Mouse (Mus musculus) gastrocnemius, postnatal 4 days (tissue): ENCODE measurements around the gene Fgf6. TPM values are rescaled to one million over a fixed set of nuclear protein-coding genes. Genes with fewer than 3 reads are reported as not detected.

Source experiments
- DNase-seq, 2 experiments: peaks; one replicate each; pipeline ENCODE4 v3.0.0; 2021 to 2022; ENCODE audit warnings: low spot score in 2 of 2, mixed read lengths in 2 of 2
- long read RNA-seq, 2 experiments: library from polyadenylated mRNA; stranded (forward); transcript quantifications; one replicate each; pipeline ENCODE4 v2.0.0; 2021
- total RNA-seq, 2 experiments: library from RNA; stranded (reverse); gene quantifications; 2 replicates each; pipeline ENCODE4 v1.2.3; 2021

The Fgf6 gene
- 1 to 10 TPM; 8.2 to 9.7 TPM for total RNA-seq
- long read RNA-seq, experiment 1, full-length matches to known transcripts, result 10 of 13 reads
- long read RNA-seq, experiment 1, partial matches to known transcripts, result 0 of 13 reads
- long read RNA-seq, experiment 1, other reads (novel, unspliced or antisense), result 3 of 13 reads
- long read RNA-seq, experiment 2, full-length matches to known transcripts, result 7 of 8 reads
- long read RNA-seq, experiment 2, partial matches to known transcripts, result 0 of 8 reads
- long read RNA-seq, experiment 2, other reads (novel, unspliced or antisense), result 1 of 8 reads

DNA sequence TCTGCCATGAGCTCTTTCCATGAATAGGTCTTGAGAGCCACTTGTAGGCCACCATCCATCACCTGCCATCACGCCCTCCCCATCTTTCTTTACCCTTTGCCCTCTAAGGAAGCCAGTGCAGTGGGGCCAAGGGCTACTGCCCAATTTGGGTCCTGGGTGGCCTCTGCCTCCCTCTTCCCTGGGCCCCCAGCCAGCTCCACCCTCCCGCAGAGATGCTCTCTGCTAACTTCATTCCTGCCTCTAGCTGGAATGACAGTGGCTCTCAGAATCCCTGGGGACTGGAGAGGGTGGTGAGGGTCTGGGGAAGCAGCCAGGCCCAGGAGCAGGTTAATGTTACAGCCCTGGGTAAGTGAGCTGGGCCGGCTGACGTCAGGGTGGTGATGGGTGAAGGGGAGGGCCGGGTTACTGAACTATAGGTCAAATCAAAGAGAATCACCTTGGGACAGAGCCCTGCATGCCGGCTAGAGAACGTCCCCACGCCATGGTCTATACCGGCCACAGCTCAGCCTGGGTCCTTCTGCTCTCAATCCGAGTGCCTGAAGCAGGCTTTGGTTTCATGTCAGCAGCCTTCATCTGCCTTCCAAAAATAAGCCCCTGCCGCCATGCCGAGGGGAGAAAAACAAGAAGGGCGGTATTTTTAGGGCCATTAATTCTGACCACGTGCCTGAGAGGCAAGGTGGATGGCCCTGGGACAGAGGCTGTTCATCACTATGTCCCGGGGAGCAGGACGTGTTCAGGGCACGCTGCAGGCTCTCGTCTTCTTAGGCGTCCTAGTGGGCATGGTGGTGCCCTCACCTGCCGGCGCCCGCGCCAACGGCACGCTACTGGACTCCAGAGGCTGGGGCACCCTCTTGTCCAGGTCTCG, at the start of gene Fgf6:
Gene Fgf6 (plus strand): TSS at position 681 of the 865 bp plus-strand sequence.
- DNase-seq, result no peak

DNA sequence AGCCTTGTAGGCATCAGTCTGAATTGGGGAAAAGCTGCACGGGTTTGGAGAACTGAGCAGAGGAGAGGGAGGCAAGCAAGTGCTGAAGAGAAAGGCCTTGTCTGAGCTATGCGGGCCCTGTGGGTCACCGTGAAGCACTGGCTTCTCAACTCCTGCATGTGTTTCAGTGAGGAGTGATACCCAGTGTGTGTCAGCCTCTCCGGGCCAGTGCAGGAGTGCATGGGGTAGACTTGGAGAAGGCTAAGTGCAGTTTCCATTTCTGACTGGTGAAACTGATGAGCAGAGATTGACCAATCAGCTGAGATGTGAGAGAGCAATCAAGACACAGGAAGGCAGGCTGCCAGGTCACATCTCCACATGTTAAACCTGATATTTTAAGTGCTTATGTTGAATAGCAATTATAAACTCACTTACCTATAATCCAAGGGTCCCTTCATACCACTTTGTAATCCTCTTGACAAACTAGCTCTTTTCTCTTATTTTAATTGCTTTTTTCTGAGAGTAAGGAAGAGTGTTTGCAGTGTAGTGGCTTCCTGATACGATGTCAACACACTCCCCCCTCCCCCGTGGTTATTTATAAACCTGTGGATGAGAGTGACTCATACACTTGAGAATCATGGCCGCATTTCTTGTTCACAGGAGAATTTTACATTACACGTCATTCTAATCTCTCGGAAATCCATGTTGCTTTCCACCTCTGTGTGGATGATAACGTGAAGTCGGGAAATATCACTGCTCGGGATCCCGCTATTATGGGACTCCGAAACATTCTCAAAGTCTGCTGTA, 49.0 kb upstream of the Fgf6 start:
- DNase-seq, result no peak

DNA sequence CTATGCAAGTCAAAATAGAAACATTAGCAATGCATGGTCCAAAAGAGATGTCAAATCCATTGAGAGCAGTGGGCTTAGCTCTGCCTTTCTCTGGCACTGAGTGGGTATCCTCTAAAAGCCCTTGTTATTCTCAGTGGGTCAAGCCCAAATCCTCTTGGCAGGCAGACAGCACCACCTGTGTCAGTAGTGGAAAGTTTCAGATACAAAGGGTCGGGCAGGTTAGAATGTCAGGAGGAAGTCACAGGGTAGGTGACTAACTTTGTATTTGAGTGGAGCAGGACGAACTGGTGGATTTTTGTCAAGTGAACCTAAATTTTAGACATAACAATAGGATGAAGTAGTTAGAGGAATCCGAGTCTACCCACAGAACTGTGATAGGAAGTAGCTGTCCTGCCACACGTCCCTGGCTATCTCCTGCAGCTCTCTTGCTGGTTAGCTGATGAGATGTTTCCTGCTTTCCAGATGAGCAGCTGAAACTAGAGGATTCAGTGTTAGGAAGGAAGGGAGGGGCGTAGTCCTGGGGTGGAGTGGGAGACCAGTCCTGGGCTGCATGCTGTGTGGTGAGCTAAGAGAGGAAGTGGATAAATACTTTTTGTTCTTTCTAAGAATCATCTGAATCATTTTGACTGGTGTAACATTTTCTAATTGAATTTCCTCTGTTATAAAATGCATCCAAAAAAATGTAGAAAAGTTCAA, 33.7 kb upstream of the Fgf6 start:
- DNase-seq, result no peak

DNA sequence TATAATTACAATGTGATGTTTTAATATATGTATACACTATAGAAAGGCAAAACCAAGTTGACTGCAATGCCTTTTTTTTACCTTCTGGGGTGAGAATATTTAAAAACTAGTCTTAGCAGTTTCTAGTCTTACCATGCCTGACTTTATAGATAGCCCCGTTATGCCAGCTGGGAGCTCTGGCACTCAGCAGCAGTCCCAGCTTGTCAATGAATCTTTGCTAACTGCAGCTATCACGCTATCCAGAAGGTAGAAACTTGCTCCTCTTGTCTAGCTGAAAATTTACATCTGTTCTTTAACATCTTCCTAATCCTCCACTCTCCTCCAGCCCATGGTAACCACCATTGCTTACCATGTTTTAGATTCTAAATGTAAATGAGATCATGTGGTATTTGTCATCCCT, 21.7 kb upstream of the Fgf6 start:
- no peak for DNase-seq

DNA sequence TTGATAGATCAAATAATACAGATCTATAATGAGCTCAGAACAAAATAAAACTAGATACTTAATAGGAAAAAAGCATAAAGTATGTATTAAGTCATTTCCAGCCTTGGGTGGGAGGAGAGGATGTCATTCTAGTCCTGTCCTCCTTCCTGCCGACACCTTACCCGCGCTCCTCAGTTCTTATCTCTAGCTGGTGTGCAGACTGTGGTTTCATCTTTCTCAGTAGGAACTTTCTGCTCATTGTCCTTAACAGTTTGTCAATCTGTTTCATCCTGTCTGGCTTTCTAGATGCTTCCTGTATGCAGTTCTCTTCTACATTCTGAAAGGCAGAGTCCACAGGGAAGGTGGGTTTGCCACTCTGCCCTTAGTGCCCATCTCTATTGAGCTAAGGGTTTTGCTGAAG, 19.9 kb upstream of the Fgf6 start:
- no peak for DNase-seq

DNA sequence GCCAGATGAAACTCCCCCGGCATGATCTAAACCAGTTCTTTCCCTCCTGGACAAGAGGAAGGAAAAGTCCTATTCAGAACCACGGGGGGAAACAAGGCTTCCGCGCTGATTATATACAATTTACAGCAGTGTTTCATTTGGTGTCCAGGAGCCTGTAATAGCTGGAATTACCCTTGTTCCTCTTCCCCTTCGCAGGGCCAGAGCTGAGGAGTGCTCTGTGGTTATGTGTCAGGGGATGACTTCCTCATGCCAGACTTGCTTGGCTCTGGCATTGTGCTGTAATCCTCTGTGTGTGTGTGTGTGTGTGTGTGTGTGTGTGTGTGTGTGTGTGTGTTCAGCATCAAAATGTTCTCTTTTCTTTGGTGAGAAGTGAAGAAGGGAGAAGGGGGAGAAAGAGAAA, 19.0 kb upstream of the Fgf6 start:
- no peak for DNase-seq

DNA sequence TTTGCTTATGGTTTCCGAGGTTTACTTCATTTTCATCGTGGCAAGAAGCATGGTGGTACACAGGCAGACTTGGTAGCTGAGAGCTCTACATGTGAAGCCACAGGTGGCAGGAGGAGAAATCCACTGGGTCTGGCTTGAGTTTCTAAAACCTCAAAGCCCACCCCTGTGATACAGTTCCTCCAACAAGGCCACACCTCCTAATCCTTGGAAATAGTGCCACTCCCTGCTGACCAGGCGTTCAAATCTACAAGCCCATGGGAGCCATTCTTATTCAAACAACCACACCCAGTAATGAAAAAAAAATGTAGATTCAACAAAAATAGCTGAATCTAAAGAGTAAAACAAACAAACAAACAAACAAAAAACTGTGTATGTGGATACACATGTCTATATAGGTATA, 9.7 kb upstream of the Fgf6 start:
- no peak for DNase-seq

DNA sequence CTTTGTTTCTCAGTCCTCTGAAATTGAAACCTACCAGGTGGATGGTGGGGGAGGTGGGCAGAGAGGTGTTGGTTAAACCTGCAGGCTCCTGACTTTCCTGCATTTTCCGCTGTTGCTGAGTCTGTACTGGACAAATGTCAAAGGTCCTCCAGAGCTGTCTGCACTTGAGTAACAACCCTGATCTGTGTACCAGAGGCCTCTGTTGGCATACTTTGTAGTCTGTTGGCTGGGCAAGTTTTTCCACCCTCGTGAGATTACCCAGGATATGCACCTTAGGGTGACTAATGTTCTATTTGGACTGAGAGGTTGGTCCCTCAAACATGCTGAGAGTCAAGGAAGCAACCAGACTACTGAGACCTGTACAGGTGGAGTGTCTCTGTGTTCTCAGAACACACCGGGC, 8.8 kb upstream of the Fgf6 start:
- DNase-seq, result no peak

DNA sequence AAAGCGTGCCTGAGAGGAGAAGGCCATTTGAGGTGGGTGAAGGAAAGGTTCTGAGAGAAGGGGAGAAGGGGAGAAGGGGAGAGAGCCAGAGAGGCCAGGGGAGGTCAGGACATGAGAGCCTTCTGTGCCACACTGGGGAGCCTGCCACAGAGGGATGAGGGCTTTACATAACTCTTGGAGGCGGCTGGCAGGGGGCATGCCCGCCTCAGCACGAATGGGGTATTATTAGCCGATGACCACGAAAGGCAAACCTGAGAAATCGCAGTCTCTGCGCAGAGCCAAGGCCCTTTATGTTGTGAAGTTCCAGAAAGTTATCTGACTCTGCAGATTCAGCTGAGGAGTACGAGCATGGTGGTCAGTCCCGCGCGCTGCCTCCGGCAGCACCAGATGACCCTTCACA, 5.4 kb upstream of the Fgf6 start:
- no peak for DNase-seq

DNA sequence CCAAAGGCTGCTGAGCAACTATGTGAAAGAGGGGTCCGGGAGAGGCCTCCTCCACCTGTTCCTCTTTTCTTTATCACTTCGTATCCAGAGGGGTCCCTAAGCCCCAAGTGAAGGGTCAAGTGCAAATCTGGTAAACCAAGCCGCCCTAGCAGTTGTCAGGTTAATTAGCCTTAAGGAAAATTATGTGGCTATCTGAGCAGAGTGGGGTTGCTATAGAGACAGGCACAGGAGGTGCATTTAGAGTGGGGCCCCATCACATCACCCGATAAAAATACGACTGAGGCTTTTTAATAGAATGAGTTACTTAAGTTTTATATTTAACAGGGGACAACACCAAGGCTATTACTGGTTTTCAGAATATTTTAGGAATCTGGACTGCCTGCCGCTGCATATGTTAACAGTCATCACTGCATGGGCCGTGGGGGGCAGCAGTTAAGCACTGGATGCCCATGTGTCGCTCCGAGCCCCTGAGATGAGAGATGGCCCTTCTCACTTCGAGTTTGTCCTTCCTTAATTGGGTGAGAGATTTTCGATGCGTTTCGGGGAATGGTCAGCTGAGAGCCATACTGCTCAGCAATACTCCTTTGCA, 3.3 kb upstream of the Fgf6 start:
- DNase-seq, result no peak

DNA sequence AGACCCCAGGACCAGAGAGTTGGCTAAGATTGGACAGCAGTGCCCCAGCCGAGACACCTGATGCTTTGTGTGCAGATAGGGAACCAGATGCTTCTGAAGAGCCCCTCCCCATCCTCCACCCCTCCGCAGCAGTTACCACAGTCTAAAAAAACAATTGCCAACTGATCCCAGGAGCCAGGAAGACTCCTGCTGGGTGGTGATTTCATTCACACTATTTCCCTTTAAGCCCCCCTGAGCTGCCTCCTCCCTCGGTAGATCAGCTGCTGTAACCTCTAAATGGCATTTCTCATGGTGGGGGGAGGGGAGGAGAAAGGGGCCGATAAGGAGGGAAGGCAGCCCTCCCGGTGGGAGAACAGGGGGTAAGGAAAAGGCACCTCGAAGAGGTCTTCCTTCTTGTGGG, 3.9 kb downstream of the Fgf6 start:
- no peak for DNase-seq

DNA sequence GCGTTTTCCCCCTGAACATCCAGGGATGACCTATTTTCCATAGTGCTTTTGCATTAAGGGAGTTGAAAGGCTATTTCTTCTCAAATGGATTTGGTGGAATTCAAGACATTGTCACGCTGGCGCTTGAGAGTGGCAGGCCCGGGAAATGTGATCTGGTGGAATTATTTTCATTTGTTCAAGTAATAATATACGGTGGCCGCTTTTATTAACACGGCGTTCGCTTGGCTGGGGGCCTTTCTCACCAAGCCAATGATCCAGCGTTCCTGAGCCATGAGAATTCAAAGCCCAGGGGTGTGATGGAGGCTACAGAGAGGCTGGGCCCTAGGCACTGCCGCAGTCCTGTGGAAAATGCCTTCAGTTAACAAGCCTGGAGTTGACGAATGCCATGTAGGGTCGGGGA, 5.0 kb downstream of the Fgf6 start:
- DNase-seq, result no peak

DNA sequence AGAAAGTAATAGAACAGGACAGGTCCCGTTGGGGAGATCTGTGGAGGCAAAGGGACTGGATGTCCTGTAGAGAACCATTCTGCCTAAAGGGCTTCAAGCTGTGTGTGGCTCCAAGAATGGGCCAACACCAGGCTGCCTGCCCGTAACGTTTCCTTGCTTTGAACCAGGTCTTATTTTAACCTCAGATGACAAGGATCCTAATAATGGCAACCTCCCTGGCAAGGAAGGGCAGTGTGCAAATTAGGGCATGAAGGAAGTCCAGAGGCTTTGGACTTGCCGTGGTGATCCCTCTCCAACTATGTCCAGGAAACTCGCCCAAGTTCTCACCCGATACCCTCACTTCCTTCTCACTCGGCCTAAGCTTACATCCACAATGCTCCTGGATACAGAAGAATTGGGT, 9.4 kb downstream of the Fgf6 start:
- DNase-seq, result no peak

DNA sequence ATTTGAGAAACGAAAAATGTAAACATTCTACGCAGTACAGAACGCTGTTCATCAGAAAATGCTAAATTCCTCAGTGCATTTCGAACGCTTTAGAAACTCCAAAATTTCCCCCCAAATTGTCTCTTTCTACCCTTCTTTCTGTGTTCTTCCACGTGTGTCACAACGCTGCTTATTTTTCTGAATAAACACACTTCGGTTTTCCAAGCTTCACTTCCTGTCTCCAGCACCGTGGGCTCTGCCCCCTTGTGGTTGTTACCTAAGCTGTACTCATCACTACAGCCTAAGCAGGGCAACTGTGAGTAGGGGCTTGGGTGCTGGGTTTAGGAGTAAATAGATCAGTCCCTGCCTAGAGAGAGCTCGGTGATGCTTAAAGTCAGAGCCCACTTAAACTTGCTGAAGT, 19.4 kb downstream of the Fgf6 start:
- no peak for DNase-seq

DNA sequence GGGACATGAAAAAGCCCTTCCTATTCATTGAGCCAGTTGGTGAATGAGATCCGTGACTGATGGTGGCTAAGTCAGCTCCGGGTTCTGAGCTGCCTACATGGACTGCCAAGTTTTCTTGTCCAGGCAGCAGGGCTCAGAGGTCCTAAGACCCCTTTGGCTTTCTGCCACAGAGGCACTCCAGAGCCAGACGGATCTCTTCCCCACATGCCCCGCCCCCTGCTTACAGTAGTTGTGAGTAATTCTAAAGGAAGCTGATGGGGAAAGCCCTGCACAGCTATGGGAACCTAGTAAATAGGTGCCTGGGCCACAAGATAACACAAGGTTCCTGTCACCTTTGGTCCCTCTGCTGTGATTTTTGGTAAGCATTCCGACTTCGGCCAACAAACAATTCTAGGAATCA, 29.5 kb downstream of the Fgf6 start:
- DNase-seq, result peak in 1 of 2 experiments; percentile 45

DNA sequence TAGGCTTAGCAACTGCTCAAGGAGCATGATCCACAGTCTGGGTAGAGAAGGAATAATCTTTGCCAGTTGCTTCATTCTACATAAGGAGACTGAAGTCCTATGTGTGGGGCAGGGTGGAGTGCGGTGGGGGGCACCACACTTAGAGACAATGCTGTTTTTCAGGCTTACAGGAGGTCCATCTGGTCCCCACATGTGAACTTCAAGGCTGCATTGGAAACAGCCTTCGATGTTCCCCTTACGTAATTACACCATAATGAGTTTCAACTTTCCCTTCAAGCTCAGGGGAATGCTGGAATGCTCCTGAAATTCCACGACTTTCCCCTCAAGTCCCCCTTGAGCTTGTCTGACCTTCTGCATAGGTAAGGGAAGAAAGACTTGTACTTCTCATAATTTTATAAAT, 35.5 kb downstream of the Fgf6 start:
- no peak for DNase-seq

DNA sequence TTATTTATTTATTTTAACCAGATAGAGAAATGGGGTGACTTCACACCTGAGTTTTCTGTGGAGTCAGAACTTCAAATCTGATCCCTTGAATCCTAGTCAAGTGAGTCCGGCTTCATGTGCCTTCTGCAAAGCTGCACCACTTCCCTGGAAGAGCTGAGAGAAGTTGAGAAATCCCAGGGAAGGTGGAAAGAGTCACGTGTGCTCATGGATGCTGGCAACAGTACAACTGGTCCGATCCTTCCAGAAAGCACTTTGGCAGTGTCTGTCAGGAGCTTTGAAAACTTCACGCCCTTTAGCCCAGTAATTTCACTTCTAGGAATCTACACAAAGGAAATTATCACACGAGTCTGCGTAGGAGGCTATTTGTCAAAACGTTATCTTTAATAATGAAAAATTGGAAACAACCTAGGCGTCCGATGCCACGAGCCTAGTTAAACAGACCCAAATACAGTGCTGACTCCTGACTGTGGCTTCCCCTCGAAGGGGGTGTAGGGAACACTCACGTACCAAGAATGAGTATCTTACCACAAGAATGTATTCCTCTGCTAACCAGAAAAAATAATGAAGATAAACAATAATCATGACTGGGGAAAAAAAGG, 41.7 kb downstream of the Fgf6 start:
- no peak for DNase-seq

DNA sequence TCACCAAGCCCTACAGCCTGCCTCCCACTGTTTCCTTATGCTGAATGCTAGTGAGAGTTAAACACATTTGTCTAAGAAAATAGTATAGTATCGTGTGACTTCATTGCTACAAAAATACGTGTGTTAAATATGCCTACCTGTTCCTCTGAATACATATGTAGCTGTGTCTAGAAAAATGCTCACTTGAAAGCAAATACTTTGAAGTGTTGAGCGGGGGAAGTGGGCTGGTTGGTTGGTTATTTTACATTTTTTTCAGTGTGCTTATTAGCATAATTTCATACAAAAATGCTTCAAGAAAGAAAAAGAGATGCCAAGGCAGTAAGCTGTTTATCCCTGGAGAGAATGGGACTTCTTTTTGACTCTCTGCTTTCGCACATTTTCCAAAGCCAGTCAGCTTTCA, 44.6 kb downstream of the Fgf6 start:
- DNase-seq, result no peak

DNA sequence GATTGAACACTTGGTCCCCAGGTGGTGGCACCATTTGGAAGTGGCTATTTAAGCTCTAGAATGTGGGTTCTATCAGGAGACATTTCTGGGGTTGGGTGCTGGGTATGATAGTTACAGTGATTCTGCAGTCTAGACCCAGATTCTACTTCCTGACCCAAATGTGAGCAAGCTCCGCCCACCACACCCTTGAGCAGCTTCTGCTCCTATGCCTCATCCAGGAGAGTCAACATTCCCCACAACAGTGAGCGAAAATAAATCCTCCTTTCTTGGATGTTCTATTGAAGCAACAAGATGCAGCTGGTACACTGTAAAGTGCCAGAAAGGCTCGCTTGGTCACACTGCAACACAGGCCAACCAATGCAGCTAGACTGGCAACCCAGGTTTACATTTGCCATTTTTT, 48.5 kb downstream of the Fgf6 start:
- no peak for DNase-seq

DNA sequence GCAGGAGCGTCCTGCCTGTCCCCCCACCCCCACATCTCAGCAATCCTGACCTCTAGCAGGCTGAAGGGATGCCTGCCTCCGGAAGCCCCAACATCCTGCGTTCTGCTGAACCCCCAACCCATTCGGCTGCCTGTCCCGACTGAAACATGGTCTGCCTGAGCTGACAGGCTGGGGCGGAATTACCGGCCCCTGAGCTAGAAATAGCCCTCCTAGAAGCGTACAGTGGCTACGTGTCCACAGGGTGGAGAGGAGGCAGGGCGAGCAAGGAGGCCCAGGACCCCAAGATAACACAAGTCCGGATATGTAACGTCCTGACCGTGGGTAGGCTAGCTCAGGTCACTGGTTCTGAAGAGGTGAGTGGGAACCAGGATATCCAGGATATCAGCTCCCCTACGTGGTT, 49.4 kb downstream of the Fgf6 start:
- DNase-seq, result no peak

DNA sequence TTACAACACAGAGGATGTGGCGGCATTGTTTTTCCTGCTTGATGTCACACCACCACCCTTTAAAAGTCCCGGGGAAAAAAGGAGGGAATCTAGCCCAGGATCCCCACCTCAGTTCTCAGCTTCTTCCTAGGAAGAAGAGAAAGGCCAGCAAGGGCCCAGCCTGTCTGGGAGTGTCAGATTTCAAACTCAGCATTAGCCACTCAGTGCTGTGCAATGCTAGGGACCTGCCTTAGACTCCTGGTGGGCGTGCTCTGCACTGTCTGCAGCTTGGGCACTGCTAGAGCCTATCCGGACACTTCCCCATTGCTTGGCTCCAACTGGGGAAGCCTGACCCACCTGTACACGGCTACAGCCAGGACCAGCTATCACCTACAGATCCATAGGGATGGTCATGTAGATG, 57.4 kb downstream of the Fgf6 start, which contains the start of gene Fgf23:
Gene Fgf23 (plus strand): TSS at position 86 of the 400 bp plus-strand sequence.
- no peak for DNase-seq
